Mouse (Mus musculus) ovary, postnatal 36 days (tissue): Measurements from ENCODE around the gene Ahdc1.

Experiments
- DNase-seq: peaks from one replicate; pipeline ENCODE4 v3.0.0; 2022; ENCODE audit warnings: low spot score, mixed read lengths

Ahdc1 gene

DNA sequence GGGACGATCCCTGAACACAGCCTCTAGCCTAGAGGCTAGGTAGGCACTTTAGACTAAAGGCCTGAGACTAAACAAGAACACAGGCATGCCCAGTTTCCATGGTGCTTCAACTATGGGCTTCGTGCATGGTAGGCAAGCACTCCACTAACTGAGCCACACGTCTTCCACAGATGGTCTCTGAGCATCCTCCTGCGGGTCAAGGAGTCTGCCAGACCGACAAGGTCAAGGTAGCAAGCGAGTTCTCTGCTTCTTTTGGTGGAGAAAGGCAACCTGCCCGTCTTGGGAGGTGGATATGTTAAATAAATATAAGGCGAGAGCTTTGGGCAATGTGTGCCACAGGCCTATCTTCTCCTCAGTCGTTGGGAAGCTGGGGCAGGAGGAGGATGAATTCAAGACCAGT lies 90.7 kb downstream of the Ahdc1 start:
- no peak for DNase-seq

DNA sequence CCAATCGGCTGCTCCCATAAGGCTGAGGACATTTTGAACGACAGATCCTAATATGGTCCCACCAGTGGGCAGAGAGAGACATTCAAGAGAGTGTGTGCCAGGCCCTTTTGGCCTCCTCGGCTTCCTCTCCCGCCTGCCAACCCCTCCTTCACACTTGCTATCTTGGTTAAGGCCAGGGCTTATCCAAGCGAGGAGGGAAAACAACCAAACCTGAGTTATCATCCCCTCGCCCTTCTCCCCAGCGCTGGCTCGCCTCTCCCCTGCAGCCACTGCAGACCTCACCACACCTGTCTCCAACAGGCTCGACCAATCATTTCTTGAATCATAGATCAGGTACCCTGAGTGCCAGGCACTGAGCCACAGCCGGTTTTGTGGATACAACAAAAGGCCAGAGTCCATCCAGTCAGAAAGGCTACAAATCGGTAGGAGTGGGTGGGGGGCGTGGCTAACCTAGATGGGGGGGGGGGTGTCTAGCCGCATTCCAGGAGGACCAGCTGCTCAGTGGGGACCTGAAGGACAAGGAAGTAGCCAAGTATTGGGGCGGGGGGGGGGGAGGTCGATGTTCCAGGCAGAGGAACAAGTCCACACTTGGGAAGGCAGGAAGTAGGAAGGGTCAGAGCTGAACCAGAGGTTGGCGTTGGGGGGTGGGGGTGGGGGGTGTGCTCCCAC lies 92.6 kb downstream of the Ahdc1 start:
- DNase-seq: peak; percentile 43

DNA sequence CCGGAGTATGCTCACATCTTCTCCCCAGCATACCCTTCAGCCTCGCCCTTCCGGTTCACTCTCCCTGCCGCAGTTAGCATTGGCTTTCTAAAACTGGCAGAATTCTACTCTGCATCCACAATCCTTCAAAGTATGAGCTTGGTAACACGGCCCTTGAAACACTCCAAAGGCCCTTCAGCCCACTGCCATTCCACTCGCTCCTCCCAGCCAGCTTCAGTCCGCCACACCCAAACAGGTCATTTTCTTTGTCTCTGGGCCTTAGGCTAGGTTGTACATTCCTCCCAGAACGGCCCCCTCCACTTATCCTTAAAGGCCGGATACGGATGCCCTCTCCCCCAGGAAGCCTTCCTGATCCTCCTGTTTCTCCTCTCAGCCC lies 93.1 kb downstream of the Ahdc1 start:
- no peak for DNase-seq

- no peak for DNase-seq
Measured at GRCm38 (mm10) chr4:133106691-133107090, 95.6 kb downstream of the Ahdc1 start.

- DNase-seq: peak; percentile 79
Measured at GRCm38 (mm10) chr4:133107788-133108281, 96.8 kb downstream of the Ahdc1 start.

DNA sequence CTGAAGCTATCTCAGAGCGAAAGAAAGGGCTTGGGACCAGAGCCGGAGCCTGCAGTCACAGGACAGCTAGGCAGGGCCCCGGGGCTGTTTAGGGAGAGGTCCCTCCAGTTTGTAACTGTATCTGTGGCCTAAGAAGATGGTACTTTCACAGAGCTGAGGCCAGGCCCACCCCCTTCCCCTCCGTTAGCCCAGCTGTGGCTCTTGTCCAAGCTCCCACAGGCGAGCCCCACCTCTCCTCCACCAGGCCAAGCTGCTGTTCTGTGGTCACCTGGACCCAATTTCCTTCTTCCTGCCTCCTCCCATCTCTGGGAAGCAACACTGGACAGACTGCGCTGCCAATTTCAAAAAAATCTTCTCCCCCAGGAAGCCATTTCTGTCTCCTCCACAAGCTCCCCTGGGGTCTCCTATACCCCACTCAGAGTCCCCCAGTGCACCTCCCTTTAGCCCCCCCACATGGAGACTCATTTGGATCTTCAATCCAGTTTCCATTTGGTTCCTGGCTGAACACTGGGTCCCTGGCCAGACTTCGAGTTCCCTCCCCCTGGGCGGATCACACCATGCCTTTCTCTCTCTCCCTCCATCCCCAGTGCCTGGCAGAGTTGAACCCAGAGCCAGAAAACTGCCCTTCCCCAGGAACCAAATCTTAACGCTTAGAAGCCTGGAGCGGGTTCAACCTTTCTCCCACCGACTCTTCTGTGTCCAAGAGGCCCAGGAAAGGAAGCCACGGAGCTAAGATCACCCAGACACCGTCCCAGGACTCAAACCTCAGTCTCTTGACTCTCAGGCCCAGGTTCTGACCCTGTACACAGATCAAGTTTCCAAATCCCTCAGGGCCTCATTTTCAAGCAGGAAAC lies 97.6 kb downstream of the Ahdc1 start:
- DNase-seq: no peak

GRCm38 (mm10) chr4:133109335-133109801 lies 98.3 kb downstream of the Ahdc1 start:
- no peak for DNase-seq

DNA sequence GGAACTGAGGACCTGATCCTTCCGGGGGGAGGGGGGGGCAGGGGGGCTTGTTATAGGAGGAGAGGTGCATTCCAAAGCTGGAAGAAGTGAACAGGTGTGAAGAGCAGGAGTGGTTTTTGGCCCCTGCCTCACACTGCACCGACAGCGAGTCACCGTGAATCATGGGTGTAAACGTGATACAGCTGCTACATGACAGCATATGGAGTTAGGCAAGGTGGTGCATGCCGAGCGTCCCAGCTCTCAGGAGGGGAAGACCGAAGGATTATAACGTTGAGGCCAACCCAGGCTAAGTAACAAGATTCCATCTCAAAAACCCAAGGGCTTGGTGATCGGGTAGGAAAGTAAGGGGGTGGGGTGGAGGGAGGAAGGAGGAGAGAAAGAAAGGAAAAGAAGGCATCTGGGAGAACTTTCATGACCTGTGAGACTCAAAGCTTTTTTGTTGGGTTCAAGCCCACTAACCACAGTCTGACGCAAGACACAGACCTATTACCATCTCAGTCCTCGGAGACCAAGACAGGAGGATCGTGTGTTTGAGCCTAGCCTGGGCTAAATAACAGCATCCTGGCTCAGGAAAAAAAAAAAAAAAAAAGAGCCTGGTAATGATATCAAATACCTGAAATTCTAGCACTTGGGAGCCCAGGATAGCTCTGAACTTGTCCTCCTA lies 101.2 kb downstream of the Ahdc1 start:
- no peak for DNase-seq

DNA sequence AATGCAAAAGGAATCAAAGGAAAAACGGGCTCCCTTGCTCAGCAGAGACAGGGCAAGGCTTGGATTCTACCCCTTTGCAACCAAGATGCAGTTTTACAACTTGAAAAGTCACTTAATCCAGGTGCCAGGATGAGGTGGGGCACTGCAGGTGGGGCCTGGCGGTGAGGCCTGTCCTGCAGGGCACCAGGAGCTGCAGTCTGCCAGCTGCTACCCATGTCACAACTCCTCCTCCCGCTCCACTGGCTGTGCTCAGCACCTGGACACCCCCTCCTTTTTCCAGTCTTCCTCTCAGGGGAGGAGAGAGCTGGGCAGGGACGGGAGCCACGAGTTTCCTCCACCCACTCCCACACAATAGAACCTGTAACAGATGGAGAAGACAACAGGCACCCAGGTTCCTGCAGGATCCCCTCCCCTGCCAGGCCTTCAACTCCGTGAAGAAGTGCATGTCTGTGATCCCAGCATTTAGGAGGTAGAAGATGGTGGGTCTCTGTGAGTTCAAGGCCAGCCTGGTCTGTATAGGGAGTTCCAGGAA lies 102.4 kb downstream of the Ahdc1 start:
- no peak for DNase-seq

DNA sequence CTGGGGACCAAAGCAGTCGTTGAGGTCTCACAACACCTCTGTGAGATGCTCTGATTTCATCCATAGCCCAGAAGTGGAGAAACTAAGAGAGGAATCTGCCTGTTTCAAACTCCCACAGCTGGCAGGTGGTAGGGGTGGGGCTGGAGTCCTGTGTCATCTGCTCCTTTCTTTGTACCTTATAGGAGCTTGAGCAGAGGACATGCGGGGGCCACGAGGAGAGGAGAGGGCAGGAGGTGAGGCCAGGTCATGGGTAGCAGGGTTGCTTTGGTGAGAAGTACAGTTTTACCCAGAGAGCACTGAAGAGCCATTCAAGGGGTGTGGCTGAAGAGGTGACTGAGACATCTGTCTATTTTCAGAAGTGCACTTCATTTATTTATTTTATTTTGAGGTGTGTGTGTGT lies 103.7 kb downstream of the Ahdc1 start:
- no peak for DNase-seq

- DNase-seq: no peak
Measured at GRCm38 (mm10) chr4:133115721-133116429, 104.8 kb downstream of the Ahdc1 start.

DNA sequence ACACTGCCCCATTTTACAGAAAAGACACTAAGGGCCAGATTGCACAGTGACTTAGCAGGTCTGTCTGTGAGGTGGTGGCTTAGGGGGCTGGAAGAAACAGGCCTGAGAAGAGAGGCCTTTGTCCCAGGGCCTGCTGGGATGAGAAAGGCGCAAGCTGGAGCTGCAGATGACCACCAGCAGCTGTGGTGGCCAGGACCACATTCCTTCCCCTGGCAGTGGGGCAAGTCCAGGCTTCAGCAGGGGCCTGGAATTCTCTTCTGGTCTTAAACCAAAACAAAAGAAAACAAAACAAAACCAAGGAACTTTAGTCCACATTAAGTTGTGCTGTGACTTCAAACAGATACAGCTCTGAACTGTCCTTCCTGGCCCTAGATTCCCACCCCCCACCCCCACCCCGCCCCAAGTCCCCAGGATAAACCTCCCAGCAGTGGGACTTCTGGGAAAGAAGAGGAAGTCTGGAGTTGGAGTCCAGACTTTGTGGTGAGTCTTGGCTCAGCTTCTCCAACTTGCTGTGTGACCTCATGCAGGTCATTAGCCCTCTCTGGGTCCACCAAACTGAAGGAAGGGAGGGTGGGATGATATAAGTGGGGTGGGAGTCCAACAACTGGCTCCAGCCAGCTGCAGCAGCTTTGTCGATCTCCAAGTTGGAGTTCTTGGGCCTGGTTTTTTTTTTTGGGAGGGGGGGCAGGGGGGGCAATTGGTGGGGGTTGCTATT lies 105.9 kb downstream of the Ahdc1 start:
- no peak for DNase-seq

GRCm38 (mm10) chr4:133117556-133118411 lies 106.7 kb downstream of the Ahdc1 start:
- peak; percentile 80 for DNase-seq

DNA sequence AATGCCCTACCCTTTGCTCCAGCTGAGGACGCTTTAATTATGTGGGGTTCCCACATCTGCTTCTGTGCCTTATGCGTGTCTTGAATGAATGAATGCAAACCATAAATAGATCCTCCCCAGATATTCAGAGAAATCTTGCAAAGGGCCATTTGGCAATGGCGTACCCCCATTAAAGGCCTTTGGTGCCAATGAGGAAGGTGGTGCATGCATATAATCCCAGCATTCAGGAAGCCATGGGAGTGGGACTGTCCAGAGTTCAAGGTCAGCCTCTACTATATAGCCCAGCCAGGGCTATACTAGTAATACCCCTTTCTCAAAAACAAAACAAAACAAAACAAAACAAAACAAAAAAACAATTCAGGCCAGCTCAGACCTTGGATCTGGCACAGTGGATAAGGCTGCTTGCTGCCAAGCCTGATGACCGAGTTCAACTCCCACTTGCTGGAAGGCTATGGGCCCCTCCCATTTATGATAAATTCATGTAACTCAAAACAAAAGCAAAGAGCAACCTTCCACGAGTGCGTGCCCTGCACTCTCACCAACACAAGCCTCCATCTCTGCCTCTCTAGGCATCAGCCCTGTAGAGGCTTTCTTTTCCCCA lies 107.8 kb downstream of the Ahdc1 start:
- DNase-seq: peak; percentile 33

GRCm38 (mm10) chr4:133119579-133119978 lies 108.5 kb downstream of the Ahdc1 start:
- DNase-seq: no peak

- no peak for DNase-seq
Measured at GRCm38 (mm10) chr4:133120833-133121321, 109.8 kb downstream of the Ahdc1 start.

- no peak for DNase-seq
Measured at GRCm38 (mm10) chr4:133121416-133121815, 110.4 kb downstream of the Ahdc1 start.

DNA sequence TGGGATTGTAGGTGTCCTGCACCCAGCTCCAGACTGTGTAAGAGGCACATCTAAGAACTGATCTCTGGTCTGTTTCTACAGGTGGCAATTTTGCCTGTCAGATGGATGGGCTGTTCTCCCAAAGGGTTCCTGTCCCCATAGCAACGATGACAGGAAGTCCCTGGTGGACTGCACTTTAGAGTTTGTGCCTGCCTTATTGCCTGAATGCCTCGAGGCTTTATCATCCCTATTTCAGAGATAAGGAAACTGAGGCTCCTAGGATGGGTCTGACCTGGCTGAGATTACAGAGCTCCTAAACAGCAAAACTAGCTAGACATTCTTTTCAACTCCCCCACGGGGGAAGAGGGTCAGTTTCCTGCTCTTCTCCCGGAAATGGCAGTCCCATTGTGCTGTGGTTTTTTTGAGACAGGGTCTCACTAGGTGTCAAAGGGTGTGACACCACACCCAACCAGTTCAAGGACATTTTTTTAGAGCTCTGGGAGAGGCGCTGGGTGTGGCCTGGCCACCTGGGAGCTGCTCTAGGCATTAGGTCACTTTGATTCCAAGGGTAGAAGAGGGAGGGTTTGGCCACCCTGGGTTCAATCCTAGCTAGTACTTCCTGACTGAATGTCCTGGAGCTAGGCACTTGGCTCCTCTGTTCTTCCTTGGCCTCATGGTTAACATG lies 111.0 kb downstream of the Ahdc1 start:
- DNase-seq: no peak

- no peak for DNase-seq
Measured at GRCm38 (mm10) chr4:133127079-133127478, 116.0 kb downstream of the Ahdc1 start.
